Mouse (Mus musculus) heart, embryonic 15.5 days (tissue): ENCODE results near the gene Cubn. TPM values are rescaled to one million over a fixed set of nuclear protein-coding genes. Genes with fewer than 3 reads are reported as not detected.
A peak's percentile ranks its signal among the peaks of the same experiment; 100 is the strongest.

Experiments used
- ATAC-seq: fragments of 200-750 bp; cut with Nextera tagmentation; replicated peaks from 2 replicates; pipeline ENCODE4 v1.8.0; 2017; ENCODE audit warnings: low read depth, moderate TSS enrichment; ENCODE audit not compliant: insufficient number of reproducible peaks, insufficient read depth, low FRiP score
- H3K27ac ChIP-seq: fragments of 300-500 bp; sonication (generic); 2 replicates; pipeline ENCODE4 v1.5.1; 2015; ENCODE audit warnings: mild to moderate bottlenecking, inconsistent platforms
- H3K27me3 ChIP-seq: fragments of 300-500 bp; sonication (generic); 2 replicates; pipeline ENCODE4 v1.6.1; 2015; ENCODE audit warnings: inconsistent platforms
- H3K36me3 ChIP-seq: fragments of 300-500 bp; sonication (generic); 2 replicates; pipeline ENCODE4 v1.6.1; 2015; ENCODE audit warnings: mild to moderate bottlenecking, inconsistent platforms
- H3K4me1 ChIP-seq: fragments of 300-500 bp; sonication (generic); replicated peaks from 2 replicates; pipeline ENCODE4 v1.6.1; 2015; ENCODE audit warnings: inconsistent platforms
- H3K4me2 ChIP-seq: fragments of 300-500 bp; sonication (generic); 2 replicates; pipeline ENCODE4 v1.6.1; 2015; ENCODE audit warnings: inconsistent platforms, mild to moderate bottlenecking, moderate library complexity
- H3K4me3 ChIP-seq: fragments of 300-500 bp; sonication (generic); 2 replicates; pipeline ENCODE4 v1.5.1; 2015; ENCODE audit warnings: mild to moderate bottlenecking, inconsistent platforms
- H3K9ac ChIP-seq: fragments of 300-500 bp; sonication (generic); 2 replicates; pipeline ENCODE4 v1.6.1; 2015; ENCODE audit warnings: mild to moderate bottlenecking, inconsistent platforms
- H3K9me3 ChIP-seq: fragments of 300-500 bp; sonication (generic); replicated peaks from 2 replicates; pipeline ENCODE4 v1.6.1; 2016; ENCODE audit warnings: inconsistent platforms
- WGBS: fragments of 180-500 bp; shearing (Covaris S2); methylation state at CpG from one replicate; pipeline ENCODE4 v1.1.7; 2015; ENCODE audit warnings: mixed read lengths; 5-methylcytosine and 5-hydroxymethylcytosine counted together
- polyA plus RNA-seq: library from polyadenylated mRNA; unstranded; fragments of >200 nt; fragmentation: Nextera tagmentation; extraction: Ambion mirVana; gene quantifications from 2 replicates; pipeline ENCODE4 v1.2.1, GENCODE M21; 2015

The Cubn gene
- polyA plus RNA-seq, 1 experiment from 2014 or later, result 0.26 TPM

- 18% methylated on average over 8 of the region's 8 CpGs for WGBS
- H3K9me3 ChIP-seq, result no peaks in the 10 kb centered on the region
- peaks cover 5% of the 10 kb centered on the region; the same call in 1 of the 2 replicates for H3K36me3 ChIP-seq
- peak overlapping the region; percentile 66 for H3K9ac ChIP-seq
- no peaks in the 10 kb centered on the region for H3K27me3 ChIP-seq
- peak overlapping the region; percentile 71 for H3K4me2 ChIP-seq
- H3K27ac ChIP-seq, result peak overlapping the region; percentile 80
- peak overlapping the region; percentile 62 for H3K4me3 ChIP-seq
- ATAC-seq, result no peak; the same call in 1 of the 2 replicates
- H3K4me1 ChIP-seq, result peaks cover 32% of the 10 kb centered on the region
These were observed 220.9 kb downstream of the Cubn start for GRCm38 (mm10) chr2:13270736-13271135.

GRCm38 (mm10) chr2:13268681-13269293 is 222.8 kb downstream of the Cubn start:
- H3K27me3 ChIP-seq, result no peaks in the 10 kb centered on the region
- WGBS, result 86% methylated on average over 4 of the region's 4 CpGs
- no peak overlapping the region for H3K9ac ChIP-seq
- no peak for ATAC-seq
- H3K9me3 ChIP-seq, result no peaks in the 10 kb centered on the region
- H3K4me2 ChIP-seq, result no peak overlapping the region
- peaks cover 5% of the 10 kb centered on the region; the same call in 1 of the 2 replicates for H3K36me3 ChIP-seq
- H3K27ac ChIP-seq, result no peak overlapping the region
- H3K4me3 ChIP-seq, result no peak overlapping the region
- H3K4me1 ChIP-seq, result peaks cover 32% of the 10 kb centered on the region

DNA sequence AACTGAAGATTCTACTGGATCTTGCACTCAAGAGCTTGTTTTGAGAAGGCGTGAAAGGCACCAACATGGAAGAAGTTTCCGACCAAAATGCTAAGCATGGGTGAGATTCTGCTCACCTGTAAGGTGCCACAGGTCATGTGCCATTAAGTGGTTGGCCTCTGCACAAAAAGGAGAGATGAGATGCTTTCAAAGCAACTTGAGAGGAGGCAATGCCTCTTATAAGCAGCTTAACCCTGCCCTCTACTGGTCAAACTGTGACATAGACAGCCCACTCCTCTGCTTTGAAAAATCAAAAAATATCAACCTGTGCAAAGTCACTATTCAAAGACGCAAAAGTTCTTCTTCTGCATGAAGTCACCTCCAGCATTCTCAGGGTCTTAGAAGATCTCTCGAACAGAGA is 226.7 kb downstream of the Cubn start:
- 43% methylated on average over 4 of the region's 4 CpGs for WGBS
- H3K27me3 ChIP-seq, result no peaks in the 10 kb centered on the region
- no peak overlapping the region for H3K9ac ChIP-seq
- H3K4me1 ChIP-seq, result peaks cover 20% of the 10 kb centered on the region
- no peak overlapping the region for H3K4me3 ChIP-seq
- no peak overlapping the region for H3K4me2 ChIP-seq
- H3K27ac ChIP-seq, result no peak overlapping the region
- H3K36me3 ChIP-seq, result peaks cover 5% of the 10 kb centered on the region; the same call in 1 of the 2 replicates
- 0 out of 2 replicates have a peak, but pooled peaks have one; percentile 39 for ATAC-seq
- no peaks in the 10 kb centered on the region for H3K9me3 ChIP-seq

DNA sequence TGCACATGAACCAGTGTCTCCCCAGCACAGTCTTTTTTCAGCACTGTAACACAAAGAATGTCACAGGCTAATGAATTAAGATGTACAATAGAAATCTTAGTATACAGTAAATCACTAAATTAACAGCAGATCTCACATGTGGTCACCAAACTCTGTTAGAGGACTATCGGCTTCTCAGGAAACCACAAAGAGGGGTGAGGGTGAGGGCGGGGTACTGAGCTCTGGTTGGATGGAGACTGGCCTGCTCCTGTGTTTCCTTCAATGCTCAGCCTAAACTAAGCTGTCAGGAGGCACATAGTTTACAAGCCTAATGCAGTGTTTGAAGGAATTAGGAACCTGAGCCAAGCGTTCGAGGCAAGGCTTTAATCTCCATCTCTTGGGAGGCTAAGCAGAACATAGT is 228.5 kb downstream of the Cubn start:
- no peaks in the 10 kb centered on the region for H3K27me3 ChIP-seq
- no peaks in the 10 kb centered on the region for H3K9me3 ChIP-seq
- no peak overlapping the region for H3K9ac ChIP-seq
- H3K4me1 ChIP-seq, result peaks cover 6% of the 10 kb centered on the region; the same call in 1 of the 2 replicates
- H3K4me3 ChIP-seq, result no peak overlapping the region
- 76% methylated on average over 4 of the region's 4 CpGs for WGBS
- peaks cover 5% of the 10 kb centered on the region; the same call in 1 of the 2 replicates for H3K36me3 ChIP-seq
- ATAC-seq, result no peak
- no peak overlapping the region for H3K4me2 ChIP-seq
- no peak overlapping the region for H3K27ac ChIP-seq

GRCm38 (mm10) chr2:13258606-13259005 is 233.0 kb downstream of the Cubn start:
- 79% methylated on average over 2 of the region's 2 CpGs for WGBS
- no peak for ATAC-seq
- H3K4me2 ChIP-seq, result no peak overlapping the region
- H3K4me3 ChIP-seq, result no peak overlapping the region
- H3K36me3 ChIP-seq, result peaks cover 25% of the 10 kb centered on the region
- no peaks in the 10 kb centered on the region for H3K4me1 ChIP-seq
- H3K9ac ChIP-seq, result no peak overlapping the region
- H3K9me3 ChIP-seq, result peaks cover 5% of the 10 kb centered on the region; the same call in 1 of the 2 replicates
- H3K27me3 ChIP-seq, result no peaks in the 10 kb centered on the region
- no peak overlapping the region for H3K27ac ChIP-seq

DNA sequence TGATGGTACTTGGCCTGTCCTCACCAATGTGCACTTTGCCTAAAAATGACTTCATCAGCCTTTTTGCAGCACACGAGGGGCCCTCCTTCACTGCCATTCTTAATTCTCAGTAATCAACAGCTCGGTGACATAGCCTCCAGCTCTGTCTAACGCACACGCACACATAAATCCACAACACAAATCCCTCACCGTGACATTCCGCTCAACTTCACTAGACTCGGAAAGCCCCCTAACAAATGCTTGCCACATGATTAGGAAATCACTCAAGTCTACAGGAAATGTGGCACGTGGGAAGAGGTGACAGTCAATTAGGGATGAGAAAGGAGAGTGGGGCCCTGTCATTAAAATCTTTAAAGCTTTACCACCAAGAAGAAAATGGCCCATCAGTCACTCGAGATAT is 250.9 kb downstream of the Cubn start:
- Histone ChIP-seq H3K27me3 (no peaks in the 10 kb centered on the region), H3K4me3 (no peak overlapping the region), H3K27ac (no peak overlapping the region), H3K36me3 (peaks cover 5% of the 10 kb centered on the region), H3K4me1 (peaks cover 7% of the 10 kb centered on the region), H3K9me3 (no peaks in the 10 kb centered on the region), H3K9ac (no peak overlapping the region), H3K4me2 (no peak overlapping the region)
- no peak for ATAC-seq
- 59% methylated on average over 9 of the region's 9 CpGs for WGBS

- H3K4me2 ChIP-seq, result no peak overlapping the region
- H3K27ac ChIP-seq, result no peak overlapping the region
- H3K27me3 ChIP-seq, result no peaks in the 10 kb centered on the region
- 70% methylated on average over 8 of the region's 8 CpGs for WGBS
- H3K36me3 ChIP-seq, result peaks cover 5% of the 10 kb centered on the region
- peaks cover 24% of the 10 kb centered on the region for H3K4me1 ChIP-seq
- H3K9ac ChIP-seq, result no peak overlapping the region
- no peak for ATAC-seq
- H3K9me3 ChIP-seq, result no peaks in the 10 kb centered on the region
- H3K4me3 ChIP-seq, result no peak overlapping the region
These were observed 254.3 kb downstream of the Cubn start for GRCm38 (mm10) chr2:13237140-13237901.

DNA sequence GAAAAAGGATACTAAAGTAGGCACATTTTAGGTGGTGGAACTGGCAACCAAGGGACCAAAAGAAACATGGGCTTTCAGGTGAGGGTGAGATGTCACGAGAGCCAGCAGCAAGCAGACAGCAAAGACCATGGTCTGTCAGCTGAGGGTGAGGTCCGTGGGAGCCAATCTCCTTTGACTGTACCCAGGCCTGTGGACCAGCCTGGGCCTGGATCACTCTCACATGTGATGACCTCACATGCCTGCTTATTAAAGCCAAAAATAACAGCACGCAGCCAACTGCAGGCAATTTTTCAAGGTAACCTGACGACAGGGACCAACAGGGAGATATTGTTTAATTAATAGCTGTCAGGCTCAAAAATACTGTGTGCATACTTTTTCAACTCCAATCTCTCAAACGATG is 255.9 kb downstream of the Cubn start:
- Histone ChIP-seq H3K36me3 (peaks cover 5% of the 10 kb centered on the region), H3K4me2 (no peak overlapping the region), H3K27ac (peak overlapping the region; percentile 58), H3K27me3 (no peaks in the 10 kb centered on the region), H3K4me1 (peaks cover 24% of the 10 kb centered on the region), H3K9ac (no peak overlapping the region), H3K4me3 (no peak overlapping the region), H3K9me3 (no peaks in the 10 kb centered on the region)
- WGBS, result 22% methylated on average over 5 of the region's 5 CpGs
- ATAC-seq, result peak; percentile 75

DNA sequence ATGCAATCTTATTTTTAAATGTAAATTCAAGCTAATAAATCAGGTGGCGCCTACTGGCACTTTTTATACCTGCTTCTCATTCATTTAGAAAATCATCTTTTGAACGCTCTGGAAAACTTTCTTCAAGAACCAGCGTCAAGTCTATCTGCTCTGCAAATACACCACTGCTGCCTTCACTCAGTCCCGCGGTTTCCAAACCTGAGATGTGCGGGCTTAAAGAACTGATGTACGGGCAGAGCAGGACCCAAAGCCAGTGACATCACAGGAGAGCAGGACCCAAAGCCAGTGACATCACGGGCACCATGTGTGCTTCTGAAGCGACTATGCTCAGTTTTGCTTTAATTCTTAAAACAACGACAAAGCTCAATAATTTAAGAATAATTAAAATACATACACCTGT is 256.8 kb downstream of the Cubn start:
- no peak overlapping the region for H3K4me3 ChIP-seq
- no peaks in the 10 kb centered on the region for H3K9me3 ChIP-seq
- no peak overlapping the region for H3K4me2 ChIP-seq
- peaks cover 24% of the 10 kb centered on the region for H3K4me1 ChIP-seq
- H3K27me3 ChIP-seq, result no peaks in the 10 kb centered on the region
- H3K36me3 ChIP-seq, result peaks cover 5% of the 10 kb centered on the region
- no peak for ATAC-seq
- H3K9ac ChIP-seq, result no peak overlapping the region
- WGBS, result 91% methylated on average over 10 of the region's 10 CpGs
- H3K27ac ChIP-seq, result no peak overlapping the region

GRCm38 (mm10) chr2:13233902-13234301 is 257.7 kb downstream of the Cubn start:
- H3K9me3 ChIP-seq, result no peaks in the 10 kb centered on the region
- H3K4me1 ChIP-seq, result peaks cover 24% of the 10 kb centered on the region
- no peaks in the 10 kb centered on the region; the same call in 1 of the 2 replicates for H3K36me3 ChIP-seq
- no peak for ATAC-seq
- no peak overlapping the region for H3K4me2 ChIP-seq
- 47% methylated on average over 7 of the region's 7 CpGs for WGBS
- H3K4me3 ChIP-seq, result no peak overlapping the region
- H3K27me3 ChIP-seq, result no peaks in the 10 kb centered on the region
- H3K27ac ChIP-seq, result no peak overlapping the region
- H3K9ac ChIP-seq, result no peak overlapping the region

GRCm38 (mm10) chr2:13233254-13233835 is 258.3 kb downstream of the Cubn start:
- Histone ChIP-seq H3K9me3 (no peaks in the 10 kb centered on the region), H3K27ac (no peak overlapping the region), H3K4me3 (no peak overlapping the region), H3K27me3 (no peaks in the 10 kb centered on the region), H3K4me2 (no peak overlapping the region), H3K4me1 (peaks cover 24% of the 10 kb centered on the region), H3K9ac (no peak overlapping the region), H3K36me3 (no peaks in the 10 kb centered on the region)
- ATAC-seq, result no peak
- WGBS, result 70% methylated on average over 12 of the region's 12 CpGs
